Mouse (Mus musculus) ES-Bruce4 (cell line): Measurements from ENCODE around the gene Ebf4.

Experiments
- CTCF ChIP-seq: IDR thresholded peaks from one replicate; pipeline ENCODE4 v1.8.1; 2011; ENCODE audit warnings: low read depth, low read length
- POLR2A ChIP-seq: IDR thresholded peaks from one replicate; pipeline ENCODE4 v1.8.1; 2011; ENCODE audit warnings: low read length; ENCODE audit not compliant: insufficient read depth

GRCm38 (mm10) chr2:130397186-130397985 lies 102.4 kb downstream of the Ebf4 start, which contains the start of gene Cpxm1:
- no peak for TF ChIP-seq POLR2A
- TF ChIP-seq CTCF, result no peak
